Mouse (Mus musculus) heart, embryonic 13.5 days (tissue): ENCODE data around the gene Gnat1. TPM values are rescaled to one million over a fixed set of nuclear protein-coding genes. Genes with fewer than 3 reads are reported as not detected.

ENCODE experiments used
- ATAC-seq: fragments of 200-750 bp; cut with Nextera tagmentation; 2 replicates; pipeline ENCODE4 v1.8.0; 2017; ENCODE audit warnings: moderate TSS enrichment; ENCODE audit not compliant: insufficient number of reproducible peaks, low FRiP score, low TSS enrichment; ENCODE audit errors: extremely low read depth
- H3K27ac ChIP-seq: fragments of 300-500 bp; sonication (generic); replicated peaks from 2 replicates; pipeline ENCODE4 v1.5.1; 2015; ENCODE audit warnings: moderate library complexity, mild to moderate bottlenecking, inconsistent platforms
- H3K27me3 ChIP-seq: fragments of 300-500 bp; sonication (generic); replicated peaks from 2 replicates; pipeline ENCODE4 v1.6.1; 2015; ENCODE audit warnings: mild to moderate bottlenecking, inconsistent platforms
- H3K36me3 ChIP-seq: fragments of 300-500 bp; sonication (generic); 2 replicates; pipeline ENCODE4 v1.6.1; 2015; ENCODE audit warnings: mild to moderate bottlenecking, inconsistent platforms
- H3K4me1 ChIP-seq: fragments of 300-500 bp; sonication (generic); 2 replicates; pipeline ENCODE4 v1.6.1; 2015; ENCODE audit warnings: inconsistent platforms
- H3K4me2 ChIP-seq: fragments of 300-500 bp; sonication (generic); 2 replicates; pipeline ENCODE4 v1.6.1; 2015; ENCODE audit warnings: inconsistent platforms, mild to moderate bottlenecking, moderate library complexity
- H3K4me3 ChIP-seq: fragments of 300-500 bp; sonication (generic); 2 replicates; pipeline ENCODE4 v1.5.1; 2015; ENCODE audit warnings: moderate library complexity, mild to moderate bottlenecking, inconsistent platforms
- H3K9ac ChIP-seq: fragments of 300-500 bp; sonication (generic); 2 replicates; pipeline ENCODE4 v1.6.1; 2015; ENCODE audit warnings: inconsistent platforms, mild to moderate bottlenecking, moderate library complexity
- H3K9me3 ChIP-seq: fragments of 300-500 bp; sonication (generic); 2 replicates; pipeline ENCODE4 v1.6.1; 2016; ENCODE audit warnings: inconsistent platforms
- WGBS: fragments of 180-500 bp; shearing (Covaris S2); methylation state at CpG from one replicate; pipeline ENCODE4 v1.1.7; 2015; ENCODE audit warnings: mixed read lengths; 5-methylcytosine and 5-hydroxymethylcytosine counted together
- polyA plus RNA-seq: library from polyadenylated mRNA; unstranded; fragments of >200 nt; fragmentation: Nextera tagmentation; extraction: Ambion mirVana; gene quantifications from 2 replicates; pipeline ENCODE4 v1.2.1, GENCODE M21; 2015

Gnat1 gene
- polyA plus RNA-seq, 1 experiment from 2014 or later: 0.90 TPM

DNA sequence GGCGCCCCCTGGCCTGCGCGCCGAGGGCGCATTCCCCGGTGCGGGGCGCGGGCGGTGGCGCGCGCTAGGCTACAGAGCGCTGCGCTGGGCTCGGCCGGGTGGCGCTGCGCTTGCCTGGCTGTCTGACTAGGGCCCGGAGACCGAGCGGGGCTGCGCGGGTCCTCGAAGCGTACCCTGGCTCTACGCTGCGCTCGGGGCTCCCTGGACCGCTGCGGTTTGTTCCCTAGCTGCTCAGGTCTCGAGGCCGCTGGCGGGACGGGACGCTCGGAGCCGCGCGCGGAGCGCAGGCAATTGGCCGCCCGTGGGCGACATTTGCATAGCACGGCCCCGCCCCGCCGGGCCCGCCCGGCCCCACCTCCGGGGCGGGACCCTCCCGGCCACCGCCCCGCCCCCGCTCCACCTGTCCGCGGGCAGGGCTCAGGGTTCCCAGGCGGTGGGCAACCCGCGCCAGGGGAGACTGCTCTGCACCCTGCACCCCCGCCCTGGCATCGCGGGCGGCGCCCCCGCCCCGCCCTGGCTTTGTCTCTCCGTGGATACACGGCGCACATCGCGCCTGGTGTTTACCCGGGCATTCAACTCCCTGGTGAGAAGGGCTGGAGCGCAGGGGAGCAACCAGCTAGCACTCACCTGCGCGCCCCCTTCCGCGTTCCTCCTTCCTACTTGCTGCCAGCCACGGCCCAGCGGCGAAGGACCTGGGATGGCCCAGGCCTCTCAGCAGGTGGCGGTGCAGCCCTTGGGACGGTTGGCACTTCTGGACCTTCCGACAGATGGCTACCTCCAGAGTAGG lies 30.4 kb upstream of the Gnat1 start, which contains the start of gene Sema3f:
Gene Sema3f, minus strand, starts transcription at position 779 of the 787 bp plus-strand sequence.
- H3K4me3 ChIP-seq: peak within 1 kb of the TSS; percentile 72
- H3K9me3 ChIP-seq: no peaks in the 10 kb centered on the region
- H3K27me3 ChIP-seq: peaks cover 70% of the 10 kb centered on the region
- peak; percentile 71 for ATAC-seq
- peak within 1 kb of the TSS; percentile 58 for H3K27ac ChIP-seq
- peaks cover 69% of the 10 kb centered on the region for H3K4me1 ChIP-seq
- under 1% methylated on average over 80 of the region's 86 CpGs for WGBS
- peaks cover 5% of the 10 kb centered on the region; the same call in 1 of the 2 replicates for H3K36me3 ChIP-seq
- H3K4me2 ChIP-seq: peak within 1 kb of the TSS; percentile 98
- peak within 1 kb of the TSS; percentile 86 for H3K9ac ChIP-seq

DNA sequence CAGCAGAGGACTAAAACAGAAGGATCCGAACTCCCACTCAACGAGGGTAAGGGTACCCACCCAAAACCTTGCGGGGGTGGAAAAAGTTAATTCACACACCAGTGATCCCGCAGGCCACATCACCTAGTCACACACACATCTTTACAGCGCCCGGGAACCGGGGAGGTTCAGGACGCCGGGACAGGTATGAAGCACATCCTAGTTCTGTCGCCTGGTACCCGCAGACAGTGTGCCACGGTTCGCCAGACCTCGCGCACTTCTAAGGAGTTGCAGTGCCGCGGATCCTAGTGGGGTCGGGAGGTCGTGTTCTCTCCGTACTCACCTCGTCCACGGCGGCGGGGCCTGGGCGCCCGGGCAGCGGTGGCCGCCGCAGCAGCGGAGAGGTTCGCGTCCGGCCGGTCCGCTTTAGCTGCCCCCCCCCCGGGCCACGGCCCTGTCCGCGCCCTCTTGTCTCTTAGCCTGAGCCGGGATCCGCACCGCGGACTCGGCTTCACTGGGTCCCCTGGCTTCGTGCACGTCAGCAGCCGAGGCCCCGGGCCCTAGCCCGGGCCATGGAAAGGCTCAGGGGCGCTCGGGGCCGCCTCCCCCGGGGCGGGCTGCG lies 29.7 kb upstream of the Gnat1 start:
- Histone ChIP-seq H3K36me3 (peaks cover 5% of the 10 kb centered on the region; the same call in 1 of the 2 replicates), H3K4me1 (peaks cover 66% of the 10 kb centered on the region), H3K27me3 (peaks cover 67% of the 10 kb centered on the region), H3K9ac (peak overlapping the region; percentile 86), H3K4me3 (peak overlapping the region; percentile 72), H3K4me2 (peak overlapping the region; percentile 98), H3K9me3 (no peaks in the 10 kb centered on the region), H3K27ac (peak overlapping the region; percentile 58)
- under 1% methylated on average over 51 of the region's 55 CpGs for WGBS
- no peak; the same call in 1 of the 2 replicates for ATAC-seq

DNA sequence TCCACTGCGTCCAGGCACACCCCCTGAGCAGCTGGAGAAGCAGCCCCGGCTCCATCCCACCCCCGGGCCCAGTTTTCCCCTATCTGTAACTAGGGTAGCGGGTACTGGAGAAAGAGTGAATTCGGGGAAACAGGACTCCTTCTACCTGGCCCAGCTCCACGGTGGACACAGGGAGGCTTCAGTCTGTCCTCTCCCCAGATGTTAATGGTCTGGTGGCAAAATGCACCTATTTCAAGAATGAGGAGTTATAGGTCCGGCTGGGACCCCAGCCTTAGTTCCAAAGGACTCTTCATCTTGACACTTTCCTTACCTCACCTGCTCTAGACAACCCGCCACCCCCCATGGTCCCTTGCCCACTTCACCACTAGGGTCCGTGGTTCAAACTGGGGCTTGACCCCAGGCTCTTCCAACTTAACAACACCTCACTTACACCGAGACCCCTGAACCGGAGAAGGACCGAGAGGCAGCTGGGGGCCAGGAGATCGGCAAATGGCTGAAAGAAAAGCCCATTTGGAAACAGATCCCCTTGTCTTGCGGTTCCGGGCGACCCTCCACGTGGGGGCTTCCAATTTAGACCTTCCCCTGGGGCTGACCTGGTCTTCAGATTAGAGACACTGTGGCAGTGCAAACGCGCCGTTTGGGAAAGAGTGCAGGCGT lies 29.1 kb upstream of the Gnat1 start:
- H3K4me1 ChIP-seq: peaks cover 66% of the 10 kb centered on the region
- peak overlapping the region; percentile 72 for H3K4me3 ChIP-seq
- no peak for ATAC-seq
- H3K9me3 ChIP-seq: no peaks in the 10 kb centered on the region
- H3K27ac ChIP-seq: no peak overlapping the region
- peak overlapping the region; percentile 86 for H3K9ac ChIP-seq
- peaks cover 67% of the 10 kb centered on the region for H3K27me3 ChIP-seq
- 3% methylated on average over 21 of the region's 21 CpGs for WGBS
- H3K36me3 ChIP-seq: peaks cover 5% of the 10 kb centered on the region; the same call in 1 of the 2 replicates
- peak overlapping the region; percentile 98 for H3K4me2 ChIP-seq

DNA sequence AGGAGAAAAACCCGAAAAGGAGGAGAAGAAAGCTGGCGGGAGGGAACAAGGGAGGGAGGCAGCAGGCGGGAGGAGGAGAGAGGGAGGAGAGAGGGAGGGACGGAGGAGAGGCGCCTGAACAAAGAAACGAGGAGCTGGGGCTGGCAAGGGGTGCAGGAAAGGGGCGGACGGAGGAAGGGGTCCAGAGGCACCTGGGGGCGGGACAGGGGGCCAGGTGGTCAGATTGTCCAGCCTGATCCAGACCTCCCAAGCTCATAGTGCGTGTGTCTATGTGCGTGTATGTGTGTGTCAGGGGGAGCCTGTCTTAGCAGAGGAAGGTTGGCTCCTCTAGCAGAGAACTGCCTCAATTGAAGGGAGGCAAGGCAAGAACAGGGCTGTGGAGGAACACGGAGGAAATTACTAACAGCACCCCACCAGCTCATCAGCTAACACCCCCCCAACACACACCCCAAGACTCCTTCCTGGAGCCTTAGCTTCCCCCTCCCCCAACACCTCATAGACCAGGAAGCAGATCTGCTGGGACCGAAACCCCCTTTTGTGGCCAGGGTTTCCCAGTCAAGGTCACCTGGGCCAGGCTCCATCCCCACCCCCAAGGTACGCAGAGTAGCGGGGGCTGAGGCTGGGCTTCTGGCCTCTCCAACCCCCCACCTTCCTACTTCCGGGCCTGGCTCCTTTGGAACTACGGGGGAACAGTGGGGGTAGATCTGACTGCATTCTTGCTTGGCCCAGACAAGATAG lies 28.4 kb upstream of the Gnat1 start:
- H3K27me3 ChIP-seq: peaks cover 65% of the 10 kb centered on the region
- peaks cover 68% of the 10 kb centered on the region for H3K4me1 ChIP-seq
- peak overlapping the region; percentile 86 for H3K9ac ChIP-seq
- H3K27ac ChIP-seq: no peak overlapping the region
- peaks cover 5% of the 10 kb centered on the region; the same call in 1 of the 2 replicates for H3K36me3 ChIP-seq
- no peak for ATAC-seq
- H3K9me3 ChIP-seq: no peaks in the 10 kb centered on the region
- H3K4me2 ChIP-seq: peak overlapping the region; percentile 98
- H3K4me3 ChIP-seq: peak overlapping the region; percentile 72
- WGBS: 4% methylated on average over 17 of the region's 17 CpGs

DNA sequence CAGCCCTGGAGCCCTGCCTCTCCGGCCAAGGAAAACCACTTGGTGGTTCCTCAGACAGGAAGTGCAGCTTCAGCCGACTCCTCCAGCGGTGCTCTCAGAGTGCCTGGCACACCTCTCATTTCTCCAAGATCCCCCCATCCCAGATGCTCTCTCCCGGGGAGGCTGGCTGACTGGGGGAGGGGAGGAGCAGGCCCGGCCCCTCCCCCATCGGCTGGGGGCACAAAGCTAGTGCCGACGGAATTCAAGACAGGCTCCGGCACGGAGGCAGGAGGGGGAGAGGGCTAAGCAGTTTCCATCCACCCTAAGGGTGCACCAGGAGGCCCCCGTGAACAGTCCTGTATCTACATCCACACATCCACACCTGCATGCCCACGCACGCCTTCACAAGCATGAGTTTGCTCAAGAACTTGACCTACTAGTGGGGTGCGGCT lies 27.3 kb upstream of the Gnat1 start:
- H3K27ac ChIP-seq: peak overlapping the region; percentile 16; the same call in 1 of the 2 replicates
- H3K9me3 ChIP-seq: no peaks in the 10 kb centered on the region
- H3K9ac ChIP-seq: peak overlapping the region; percentile 86
- peaks cover 77% of the 10 kb centered on the region for H3K4me1 ChIP-seq
- H3K4me3 ChIP-seq: peak overlapping the region; percentile 72
- peaks cover 63% of the 10 kb centered on the region for H3K27me3 ChIP-seq
- WGBS: 4% methylated on average over 14 of the region's 14 CpGs
- H3K4me2 ChIP-seq: peak overlapping the region; percentile 98
- peaks cover 5% of the 10 kb centered on the region; the same call in 1 of the 2 replicates for H3K36me3 ChIP-seq
- no peak for ATAC-seq

DNA sequence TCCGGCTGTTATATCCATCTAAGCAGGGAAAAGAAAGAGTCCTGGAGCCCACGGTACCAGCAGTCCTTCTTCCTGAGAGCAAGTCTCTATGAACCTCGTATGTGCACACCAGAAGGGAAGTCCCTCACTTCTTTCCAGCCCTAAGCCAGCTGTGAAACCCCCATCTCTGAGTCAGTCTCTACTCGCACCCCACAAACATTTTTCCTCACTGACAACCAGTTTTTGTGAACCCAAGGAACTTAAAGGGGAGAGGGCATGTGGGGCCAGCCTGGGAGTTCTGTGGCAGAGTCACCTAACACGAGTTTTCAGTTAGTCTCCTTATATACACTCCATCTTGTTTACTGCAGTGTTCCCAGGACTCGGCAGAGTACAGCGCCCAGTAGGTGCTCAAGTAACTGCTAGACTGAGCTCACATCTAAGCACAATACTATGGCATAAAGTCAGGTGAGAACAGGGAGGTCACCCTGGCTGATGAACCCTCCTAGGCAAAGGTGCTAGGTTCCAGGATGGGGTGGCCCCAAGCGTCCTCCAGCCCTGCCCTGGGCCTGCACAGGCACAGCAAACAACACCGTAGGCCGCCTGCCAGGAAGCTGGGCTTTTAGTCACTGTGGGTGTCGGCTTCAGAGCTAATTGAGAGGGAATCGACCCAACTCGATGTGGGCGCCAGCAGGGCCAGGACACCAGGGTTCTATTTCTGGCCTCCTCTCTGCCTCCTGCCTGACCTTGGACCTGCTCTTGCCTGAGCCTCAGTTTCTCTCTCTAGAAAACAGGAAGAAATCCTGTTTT lies 24.0 kb upstream of the Gnat1 start:
- H3K36me3 ChIP-seq: peaks cover 5% of the 10 kb centered on the region; the same call in 1 of the 2 replicates
- H3K27me3 ChIP-seq: peaks cover 34% of the 10 kb centered on the region
- H3K9ac ChIP-seq: peak overlapping the region; percentile 52
- H3K9me3 ChIP-seq: no peaks in the 10 kb centered on the region
- H3K27ac ChIP-seq: no peak overlapping the region
- peaks cover 90% of the 10 kb centered on the region for H3K4me1 ChIP-seq
- H3K4me2 ChIP-seq: no peak overlapping the region
- no peak overlapping the region for H3K4me3 ChIP-seq
- ATAC-seq: no peak
- WGBS: 51% methylated on average over 14 of the region's 14 CpGs

DNA sequence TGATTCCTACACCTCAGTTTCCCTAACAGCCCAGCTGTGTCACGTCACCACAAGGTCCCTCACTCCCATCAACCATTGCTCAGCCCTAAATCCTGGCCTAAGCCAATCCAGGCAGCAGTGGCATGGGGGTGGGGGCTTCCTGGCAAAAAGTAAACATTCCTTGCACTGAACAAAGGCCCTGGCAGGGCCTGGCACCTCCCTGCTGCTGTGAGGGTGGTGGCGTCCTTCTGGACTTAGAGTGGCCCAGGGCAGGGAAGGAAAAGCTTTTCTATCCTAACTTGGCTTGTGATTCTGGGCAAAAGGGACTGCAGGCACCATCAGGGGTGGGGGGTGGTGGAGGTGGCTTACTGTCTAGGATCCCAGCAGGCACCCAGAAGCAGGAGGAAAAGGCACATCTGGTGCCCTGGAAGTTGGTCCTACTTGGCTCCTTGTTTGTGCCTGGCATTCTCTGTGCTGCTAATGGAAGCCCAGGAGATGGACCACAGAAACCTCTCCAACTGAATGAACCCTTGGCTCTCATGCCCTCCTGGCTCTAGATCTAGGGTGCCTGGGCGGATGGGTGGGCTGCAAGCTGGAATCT lies 23.2 kb upstream of the Gnat1 start:
- peak overlapping the region; percentile 52; the same call in 1 of the 2 replicates for H3K9ac ChIP-seq
- H3K4me2 ChIP-seq: no peak overlapping the region
- WGBS: 71% methylated on average over 3 of the region's 3 CpGs
- no peak overlapping the region for H3K27ac ChIP-seq
- H3K36me3 ChIP-seq: peaks cover 5% of the 10 kb centered on the region; the same call in 1 of the 2 replicates
- H3K27me3 ChIP-seq: peaks cover 26% of the 10 kb centered on the region
- H3K4me1 ChIP-seq: peaks cover 90% of the 10 kb centered on the region
- ATAC-seq: no peak
- H3K9me3 ChIP-seq: no peaks in the 10 kb centered on the region
- H3K4me3 ChIP-seq: no peak overlapping the region

DNA sequence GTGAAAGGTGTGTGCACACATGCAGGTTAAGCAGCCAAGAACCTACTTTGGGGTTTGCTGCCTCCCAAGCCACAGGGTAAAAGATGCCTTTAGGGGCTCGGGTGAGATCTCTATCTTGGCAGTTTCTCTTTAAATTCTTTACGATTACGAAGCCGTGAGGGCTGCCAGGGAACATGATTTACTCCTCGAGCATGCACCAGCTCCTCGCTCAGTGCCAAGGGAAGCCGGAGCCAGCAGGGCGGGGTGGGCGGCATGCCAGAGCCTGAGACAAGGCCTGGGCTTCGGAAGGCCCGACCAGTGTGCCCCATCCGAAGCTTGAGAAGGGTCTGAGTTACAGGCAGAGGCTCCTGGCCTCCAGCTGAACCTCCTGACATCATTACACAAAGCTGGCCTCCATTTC lies 22.1 kb upstream of the Gnat1 start:
- Histone ChIP-seq H3K4me1 (peaks cover 90% of the 10 kb centered on the region), H3K9ac (no peak overlapping the region), H3K27ac (peak overlapping the region; percentile 38; the same call in 1 of the 2 replicates), H3K4me3 (no peak overlapping the region), H3K27me3 (peaks cover 15% of the 10 kb centered on the region), H3K36me3 (peaks cover 5% of the 10 kb centered on the region; the same call in 1 of the 2 replicates), H3K9me3 (no peaks in the 10 kb centered on the region), H3K4me2 (no peak overlapping the region)
- ATAC-seq: no peak
- WGBS: 62% methylated on average over 12 of the region's 12 CpGs

DNA sequence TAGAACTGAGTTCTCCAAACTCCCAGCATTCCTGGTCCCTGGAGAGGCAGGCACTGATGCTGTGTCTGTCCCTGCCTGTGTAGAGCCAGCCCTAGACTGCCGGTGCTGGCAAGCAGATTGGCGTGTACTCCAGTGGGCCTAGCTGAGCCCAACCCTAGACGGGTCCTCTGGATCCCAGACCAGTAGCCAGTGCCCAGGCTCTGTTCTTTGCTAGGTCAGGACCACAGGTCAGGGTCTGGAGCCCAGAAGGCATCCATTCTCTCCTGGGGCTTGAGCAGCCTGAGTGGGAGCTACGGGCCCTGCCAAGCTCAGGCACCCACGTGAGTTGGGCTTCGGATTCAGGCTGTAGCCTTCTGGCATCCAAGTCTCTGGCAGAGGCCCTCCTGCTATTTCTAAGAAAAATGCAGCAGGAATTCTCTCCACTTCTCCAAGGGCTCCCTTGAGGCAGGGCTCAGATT lies 20.6 kb upstream of the Gnat1 start:
- no peak for ATAC-seq
- WGBS: 38% methylated on average over 6 of the region's 6 CpGs

More for the DNA sequence above, 20.6 kb upstream of the Gnat1 start:
- Histone ChIP-seq H3K9me3 (no peaks in the 10 kb centered on the region), H3K4me3 (no peak overlapping the region), H3K4me2 (no peak overlapping the region), H3K4me1 (peaks cover 84% of the 10 kb centered on the region), H3K9ac (peak overlapping the region; percentile 54; the same call in 1 of the 2 replicates), H3K27me3 (0 out of 2 replicates have a peak, but pooled peaks cover under 1% of the 10 kb centered on the region), H3K36me3 (peaks cover under 1% of the 10 kb centered on the region; the same call in 1 of the 2 replicates), H3K27ac (peak overlapping the region; percentile 70)
